Mouse (Mus musculus): ENCODE data around the gene Mrpl14.
A peak's percentile ranks its signal among the peaks of the same experiment; 100 is the strongest.

The Mrpl14 gene

GRCm38 (mm10) chr17:45724574-45724921 is 38.4 kb downstream of the Mrpl14 start:
- DNase-seq (ENCODE audit: low read depth, low spot score) = no peak

- no peak for DNase-seq (ENCODE audit: low read depth, low spot score)
These were observed 40.1 kb downstream of the Mrpl14 start for GRCm38 (mm10) chr17:45726249-45726648.

- DNase-seq (ENCODE audit: low read depth, low spot score) = no peak
These were observed 41.4 kb downstream of the Mrpl14 start for GRCm38 (mm10) chr17:45727481-45727880.

GRCm38 (mm10) chr17:45727983-45728723 is 42.0 kb downstream of the Mrpl14 start:
- no peak for DNase-seq (ENCODE audit: low read depth, low spot score)

GRCm38 (mm10) chr17:45729387-45729786 is 43.3 kb downstream of the Mrpl14 start:
- DNase-seq (ENCODE audit: low read depth, low spot score) = no peak

- DNase-seq (ENCODE audit: low read depth, low spot score) = no peak
These were observed 44.6 kb downstream of the Mrpl14 start for GRCm38 (mm10) chr17:45730696-45731095.

GRCm38 (mm10) chr17:45731172-45731864 is 45.2 kb downstream of the Mrpl14 start:
- peak; percentile 89 for DNase-seq (ENCODE audit: low read depth, low spot score)

GRCm38 (mm10) chr17:45733038-45733734 is 47.1 kb downstream of the Mrpl14 start:
- DNase-seq (ENCODE audit: low read depth, low spot score) = no peak

- peak; percentile 60 for DNase-seq (ENCODE audit: low read depth, low spot score)
These were observed 47.7 kb downstream of the Mrpl14 start, which contains the start of gene 1600014C23Rik for GRCm38 (mm10) chr17:45733735-45734301. Gene 1600014C23Rik (minus strand): TSS chr17:45733844.

GRCm38 (mm10) chr17:45734333-45734732 is 48.2 kb downstream of the Mrpl14 start:
- DNase-seq (ENCODE audit: low read depth, low spot score) = no peak

- no peak for DNase-seq (ENCODE audit: low read depth, low spot score)
These were observed 48.8 kb downstream of the Mrpl14 start for GRCm38 (mm10) chr17:45734881-45735280.

- DNase-seq (ENCODE audit: low read depth, low spot score) = peak; percentile 90
These were observed 49.5 kb downstream of the Mrpl14 start for GRCm38 (mm10) chr17:45735382-45736310.

GRCm38 (mm10) chr17:45736311-45737077 is 50.4 kb downstream of the Mrpl14 start:
- DNase-seq (ENCODE audit: low read depth, low spot score) = peak; percentile 95

- peak; percentile 63 for DNase-seq (ENCODE audit: low read depth, low spot score)
These were observed 51.0 kb downstream of the Mrpl14 start for GRCm38 (mm10) chr17:45737078-45737601.

GRCm38 (mm10) chr17:45742371-45743147 is 56.4 kb downstream of the Mrpl14 start:
- no peak for DNase-seq (ENCODE audit: low read depth, low spot score)

GRCm38 (mm10) chr17:45745629-45746028 is 59.5 kb downstream of the Mrpl14 start:
- DNase-seq (ENCODE audit: low read depth, low spot score) = no peak

GRCm38 (mm10) chr17:45746755-45747154 is 60.6 kb downstream of the Mrpl14 start:
- DNase-seq (ENCODE audit: low read depth, low spot score) = no peak

- no peak for DNase-seq (ENCODE audit: low read depth, low spot score)
These were observed 61.2 kb downstream of the Mrpl14 start for GRCm38 (mm10) chr17:45747293-45747692.

Data from ZHBTc4 (cell line).